Mouse (Mus musculus): ENCODE results near the gene Gm10720. TPM values are rescaled to one million over a fixed set of nuclear protein-coding genes. Genes with fewer than 3 reads are reported as not detected.
"Not testable (repeated sequence)": the region's sequence is repeated elsewhere in the genome, so short reads cannot be mapped to it uniquely, and the experiment has no call there.

Gene Gm10720
- polyA plus RNA-seq, 2 experiments, result not detected

GRCm38 (mm10) chr9:3019835-3020727 lies 4.6 kb downstream of the Gm10720 start:
- H3K27ac ChIP-seq; H3K36me3 ChIP-seq (replicated peaks; ENCODE audit: control insufficient read depth, insufficient read depth, low read depth); H3K4me1 ChIP-seq (replicated peaks; ENCODE audit: control insufficient read depth in 2 of 2, insufficient read depth in 2 of 2, low read length in 1 of 2); DNase-seq (ENCODE audit: low read depth in 3 of 3, low spot score in 3 of 3); H3K27me3 ChIP-seq (ENCODE audit: control insufficient read depth, insufficient read depth, low read length); H3K4me3 ChIP-seq (ENCODE audit: insufficient read depth in 1 of 2, low read depth in 2 of 2, low read length in 2 of 2); H3K9ac ChIP-seq (replicated peaks); ATAC-seq (ENCODE audit: insufficient read depth); H3K4me2 ChIP-seq (ENCODE audit: low read depth); H3K9me3 ChIP-seq (ENCODE audit: control insufficient read depth, low read length): not testable (repeated sequence)
- 57% methylated on average over 11 of the region's 19 CpGs for WGBS (ENCODE audit: insufficient replicate concordance)

- not testable (repeated sequence) for ATAC-seq (ENCODE audit: insufficient read depth); H3K9ac ChIP-seq (replicated peaks); H3K4me3 ChIP-seq (ENCODE audit: insufficient read depth in 1 of 2, low read depth in 2 of 2, low read length in 2 of 2); H3K36me3 ChIP-seq (replicated peaks; ENCODE audit: control insufficient read depth, insufficient read depth, low read depth); H3K27ac ChIP-seq; H3K9me3 ChIP-seq (ENCODE audit: control insufficient read depth, low read length); H3K4me2 ChIP-seq (ENCODE audit: low read depth); H3K4me1 ChIP-seq (replicated peaks; ENCODE audit: control insufficient read depth in 2 of 2, insufficient read depth in 2 of 2, low read length in 1 of 2); H3K27me3 ChIP-seq (ENCODE audit: control insufficient read depth, insufficient read depth, low read length)
- peak in 2 of 3 experiments; percentile 39 to 41 for DNase-seq (ENCODE audit: low read depth in 3 of 3, low spot score in 3 of 3)
- WGBS (ENCODE audit: insufficient replicate concordance), result 58% methylated on average over 9 of the region's 13 CpGs
These were observed 7.0 kb downstream of the Gm10720 start for GRCm38 (mm10) chr9:3022316-3023008.

- WGBS (ENCODE audit: insufficient replicate concordance), result 54% methylated on average over 9 of the region's 13 CpGs
- not testable (repeated sequence) for DNase-seq (ENCODE audit: low read depth in 3 of 3, low spot score in 3 of 3); H3K9ac ChIP-seq (replicated peaks); H3K36me3 ChIP-seq (replicated peaks; ENCODE audit: control insufficient read depth, insufficient read depth, low read depth); H3K27me3 ChIP-seq (ENCODE audit: control insufficient read depth, insufficient read depth, low read length); H3K4me2 ChIP-seq (ENCODE audit: low read depth); H3K4me3 ChIP-seq (ENCODE audit: insufficient read depth in 1 of 2, low read depth in 2 of 2, low read length in 2 of 2); H3K4me1 ChIP-seq (replicated peaks; ENCODE audit: control insufficient read depth in 2 of 2, insufficient read depth in 2 of 2, low read length in 1 of 2); ATAC-seq (ENCODE audit: insufficient read depth); H3K27ac ChIP-seq; H3K9me3 ChIP-seq (ENCODE audit: control insufficient read depth, low read length)
These were observed 8.0 kb downstream of the Gm10720 start, which contains the start of gene Gm10718 for GRCm38 (mm10) chr9:3023312-3023984. TSS of gene Gm10718 (plus strand) at chr9:3023547.

- H3K4me3 ChIP-seq (ENCODE audit: insufficient read depth in 1 of 2, low read depth in 2 of 2, low read length in 2 of 2); H3K4me1 ChIP-seq (replicated peaks; ENCODE audit: control insufficient read depth in 2 of 2, insufficient read depth in 2 of 2, low read length in 1 of 2); H3K27ac ChIP-seq; DNase-seq (ENCODE audit: low read depth in 3 of 3, low spot score in 3 of 3); ATAC-seq (ENCODE audit: insufficient read depth); H3K36me3 ChIP-seq (replicated peaks; ENCODE audit: control insufficient read depth, insufficient read depth, low read depth); H3K9ac ChIP-seq (replicated peaks); H3K27me3 ChIP-seq (ENCODE audit: control insufficient read depth, insufficient read depth, low read length); H3K4me2 ChIP-seq (ENCODE audit: low read depth); H3K9me3 ChIP-seq (ENCODE audit: control insufficient read depth, low read length): not testable (repeated sequence)
- WGBS (ENCODE audit: insufficient replicate concordance), result 46% methylated on average over 14 of the region's 16 CpGs
These were observed 8.7 kb downstream of the Gm10720 start for GRCm38 (mm10) chr9:3023985-3024648.

- H3K36me3 ChIP-seq (replicated peaks; ENCODE audit: control insufficient read depth, insufficient read depth, low read depth); H3K4me3 ChIP-seq (ENCODE audit: insufficient read depth in 1 of 2, low read depth in 2 of 2, low read length in 2 of 2); H3K4me1 ChIP-seq (replicated peaks; ENCODE audit: control insufficient read depth in 2 of 2, insufficient read depth in 2 of 2, low read length in 1 of 2); H3K9ac ChIP-seq (replicated peaks); H3K9me3 ChIP-seq (ENCODE audit: control insufficient read depth, low read length); H3K4me2 ChIP-seq (ENCODE audit: low read depth); H3K27me3 ChIP-seq (ENCODE audit: control insufficient read depth, insufficient read depth, low read length); H3K27ac ChIP-seq; ATAC-seq (ENCODE audit: insufficient read depth); DNase-seq (ENCODE audit: low read depth in 3 of 3, low spot score in 3 of 3): not testable (repeated sequence)
- WGBS (ENCODE audit: insufficient replicate concordance), result 62% methylated on average over 12 of the region's 12 CpGs
These were observed 9.5 kb downstream of the Gm10720 start, which contains the start of gene Gm10717 for GRCm38 (mm10) chr9:3024912-3025467. TSS of gene Gm10717 (plus strand) at chr9:3025417.

- WGBS (ENCODE audit: insufficient replicate concordance), result 43% methylated on average over 4 of the region's 6 CpGs
- not testable (repeated sequence) for H3K36me3 ChIP-seq (replicated peaks; ENCODE audit: control insufficient read depth, insufficient read depth, low read depth); H3K4me2 ChIP-seq (ENCODE audit: low read depth); H3K27ac ChIP-seq; H3K4me1 ChIP-seq (replicated peaks; ENCODE audit: control insufficient read depth in 2 of 2, insufficient read depth in 2 of 2, low read length in 1 of 2); ATAC-seq (ENCODE audit: insufficient read depth); H3K27me3 ChIP-seq (ENCODE audit: control insufficient read depth, insufficient read depth, low read length); DNase-seq (ENCODE audit: low read depth in 3 of 3, low spot score in 3 of 3); H3K9ac ChIP-seq (replicated peaks); H3K9me3 ChIP-seq (ENCODE audit: control insufficient read depth, low read length); H3K4me3 ChIP-seq (ENCODE audit: insufficient read depth in 1 of 2, low read depth in 2 of 2, low read length in 2 of 2)
These were observed 10.2 kb downstream of the Gm10720 start for GRCm38 (mm10) chr9:3025653-3026052.

- DNase-seq (ENCODE audit: low read depth in 3 of 3, low spot score in 3 of 3); H3K4me3 ChIP-seq (ENCODE audit: insufficient read depth in 1 of 2, low read depth in 2 of 2, low read length in 2 of 2); H3K27ac ChIP-seq; ATAC-seq (ENCODE audit: insufficient read depth); H3K27me3 ChIP-seq (ENCODE audit: control insufficient read depth, insufficient read depth, low read length); H3K36me3 ChIP-seq (replicated peaks; ENCODE audit: control insufficient read depth, insufficient read depth, low read depth); H3K9me3 ChIP-seq (ENCODE audit: control insufficient read depth, low read length); H3K4me2 ChIP-seq (ENCODE audit: low read depth); H3K4me1 ChIP-seq (replicated peaks; ENCODE audit: control insufficient read depth in 2 of 2, insufficient read depth in 2 of 2, low read length in 1 of 2); H3K9ac ChIP-seq (replicated peaks): not testable (repeated sequence)
- 62% methylated on average over 5 of the region's 5 CpGs for WGBS (ENCODE audit: insufficient replicate concordance)
These were observed 10.7 kb downstream of the Gm10720 start for GRCm38 (mm10) chr9:3026136-3026535.

Data from liver, embryonic 14.5 days (tissue).